Mouse (Mus musculus) mouse embryonic stem cell (cell line): ENCODE measurements around the gene Gm4131.

Experiments
- in situ Hi-C, 2 experiments: fragments of 300-500 bp; cut with MboI; formaldehyde crosslinking; loops; 1 replicate in 1 of 2; 3 replicates in 1 of 2; pipeline ENCODE4 v1.14.3; 2019 to 2020; ENCODE audit warnings: low sequenced_read_pairs in 2 of 2, low pct_unique_long_range_greater_than_20kb in 1 of 2, mixed read lengths in 1 of 2; ENCODE audit not compliant: unreplicated experiment in 1 of 2

The Gm4131 gene

DNA sequence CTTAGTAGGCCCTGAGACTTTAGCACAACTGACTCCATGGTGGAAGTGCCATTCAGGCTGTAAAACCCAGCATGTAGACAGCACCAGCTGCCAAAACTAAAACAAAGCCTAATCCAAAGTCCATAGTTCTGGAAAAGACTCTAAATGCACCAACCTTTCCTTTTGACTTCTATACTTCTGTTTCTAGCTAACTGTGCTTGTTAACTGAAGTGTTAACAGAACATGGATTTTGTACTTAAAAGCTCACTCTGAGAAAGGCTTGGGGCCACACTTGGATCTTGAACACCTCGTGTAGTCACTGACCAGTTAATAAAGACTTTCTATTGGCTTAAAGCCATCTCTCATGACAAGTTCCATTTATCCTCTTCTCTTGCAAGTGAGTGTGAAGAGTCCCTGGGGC lies 123.8 kb downstream of the Gm4131 start:
- in situ Hi-C loops = no loop called here

DNA sequence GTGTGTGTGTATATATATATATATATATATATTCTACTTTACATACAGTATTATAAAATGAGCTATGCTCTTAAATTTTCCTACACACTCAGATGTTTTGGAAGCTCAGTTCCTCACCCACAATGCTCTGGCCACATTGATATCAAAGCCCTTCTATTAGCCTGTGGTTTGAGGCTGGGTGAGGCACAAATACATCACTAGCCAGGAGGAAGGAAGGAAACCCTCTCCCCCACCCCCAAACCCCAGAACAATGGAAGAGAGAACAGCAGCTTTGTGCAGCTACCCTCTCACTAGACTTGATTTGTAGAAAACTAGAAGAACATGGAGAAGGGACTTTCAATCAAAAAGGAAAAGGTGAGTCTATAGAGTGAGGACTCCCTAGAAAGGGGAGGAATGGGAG lies 126.7 kb downstream of the Gm4131 start:
- in situ Hi-C loops = no loop called here

DNA sequence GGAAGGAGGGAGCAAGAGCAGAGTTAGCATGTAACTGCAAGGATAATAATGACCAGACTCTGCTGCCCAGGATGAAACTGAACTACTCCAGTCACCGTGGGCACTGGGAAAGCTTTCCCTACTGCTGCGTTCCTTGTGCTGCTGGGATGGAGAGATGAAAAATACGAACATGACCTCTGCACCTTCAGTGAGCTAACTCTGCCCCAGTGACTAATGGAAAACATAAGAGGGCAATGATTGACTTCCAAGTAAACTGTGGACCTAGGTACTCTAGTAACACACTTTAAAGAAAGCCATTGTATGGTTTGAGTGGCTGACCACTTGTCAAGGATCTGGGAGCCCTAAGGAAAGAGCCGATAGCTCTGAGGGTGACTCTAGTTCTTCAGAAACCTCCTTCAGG lies 128.5 kb downstream of the Gm4131 start:
- in situ Hi-C loops = no loop called here

DNA sequence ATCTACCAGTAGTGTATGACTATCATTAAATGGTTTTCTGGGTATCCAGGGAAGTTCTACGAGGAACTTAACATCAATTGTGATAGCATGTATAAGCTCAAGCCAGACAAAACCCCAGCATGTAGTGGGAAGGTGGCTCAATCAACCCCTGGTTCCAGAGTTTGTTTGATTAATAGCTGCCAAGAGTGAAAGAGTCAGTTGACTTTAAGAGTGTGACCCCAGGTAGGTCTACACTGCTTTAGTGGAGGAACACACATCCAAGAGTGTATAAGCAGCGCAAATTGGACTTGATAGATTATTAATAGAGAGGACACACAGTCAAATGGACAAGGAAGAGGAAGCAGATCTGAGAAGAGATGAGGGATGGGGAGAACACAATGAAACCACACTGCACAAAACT lies 128.9 kb downstream of the Gm4131 start:
- in situ Hi-C loops = no loop called here

DNA sequence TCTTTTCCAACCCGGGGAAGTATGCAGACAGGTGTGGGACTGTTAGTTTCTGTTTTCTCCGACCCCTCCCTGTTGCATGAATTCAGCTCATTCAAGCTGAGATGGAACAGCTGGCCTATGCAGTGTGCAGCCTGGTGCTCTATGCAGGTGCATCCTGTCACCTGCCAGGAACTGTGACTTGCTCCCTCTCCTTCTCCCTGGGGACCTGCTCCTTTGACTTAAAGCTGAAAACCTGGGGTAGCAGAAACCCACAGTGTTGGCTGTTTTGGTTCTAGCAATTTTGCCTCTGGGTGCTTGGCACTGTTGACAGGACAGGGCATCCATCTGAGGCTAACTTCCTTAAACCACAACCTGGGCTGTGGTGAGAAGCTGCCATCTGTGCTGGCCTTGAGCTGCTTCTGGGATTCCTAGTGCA lies 141.4 kb downstream of the Gm4131 start:
- in situ Hi-C loops = no loop called here

DNA sequence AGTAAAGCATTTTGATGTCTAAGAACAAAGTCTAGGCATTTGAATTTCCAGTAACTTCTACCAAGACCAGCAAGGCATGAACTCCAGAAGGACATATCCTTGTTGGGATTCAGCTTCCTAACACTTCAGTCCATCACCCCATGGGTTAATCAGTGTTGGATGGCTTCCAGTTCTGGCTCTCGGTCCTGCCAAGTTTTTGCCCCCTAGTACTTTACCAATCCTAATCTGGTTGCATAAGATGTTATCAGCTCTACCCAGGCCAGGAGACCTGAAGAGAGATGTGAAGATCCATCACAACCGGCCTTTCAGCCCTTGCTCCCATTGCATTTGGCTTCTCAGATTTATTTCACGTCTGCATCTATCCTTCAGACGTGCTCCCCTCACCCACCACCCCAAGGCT lies 144.5 kb downstream of the Gm4131 start:
- in situ Hi-C loops = no loop called here

DNA sequence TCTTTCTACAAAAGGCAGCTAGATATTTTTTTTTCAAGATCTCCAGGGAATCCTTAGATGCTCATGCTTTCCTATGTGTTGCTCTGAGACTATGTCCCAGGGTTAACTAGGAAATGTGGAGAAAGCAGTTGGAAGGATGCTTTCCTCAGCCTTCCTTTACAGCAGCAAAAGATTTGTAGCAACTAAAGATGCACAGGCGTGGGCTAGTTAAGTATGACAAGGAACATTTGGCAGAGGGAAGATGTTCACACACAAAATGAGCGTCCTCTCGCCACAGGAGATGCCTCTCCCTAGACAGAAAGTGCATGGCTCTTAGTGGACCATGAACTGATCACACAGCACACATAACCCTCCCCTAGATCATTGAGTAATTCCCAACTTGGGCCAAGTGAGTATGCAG lies 149.2 kb downstream of the Gm4131 start:
- in situ Hi-C loops = no loop called here

DNA sequence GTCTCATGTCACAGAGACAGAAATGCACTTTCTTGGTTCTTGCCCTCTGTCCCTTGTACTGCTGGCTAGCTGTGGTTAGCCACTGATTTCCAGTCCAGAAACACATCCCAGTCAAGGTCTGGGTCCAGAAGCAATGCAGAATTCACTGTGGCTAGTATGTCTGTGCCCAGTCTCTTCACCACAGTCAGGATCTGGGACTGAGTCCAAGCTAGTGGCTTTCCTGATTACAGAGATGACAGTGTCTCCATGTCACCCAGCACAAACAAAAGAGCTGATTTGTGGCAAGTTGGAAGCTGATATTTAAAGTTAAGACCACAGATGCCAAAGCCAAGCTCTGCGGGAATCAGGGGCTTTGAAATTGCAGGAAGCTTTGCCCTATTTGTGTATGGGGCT lies 150.0 kb downstream of the Gm4131 start:
- in situ Hi-C loops = no loop called here

DNA sequence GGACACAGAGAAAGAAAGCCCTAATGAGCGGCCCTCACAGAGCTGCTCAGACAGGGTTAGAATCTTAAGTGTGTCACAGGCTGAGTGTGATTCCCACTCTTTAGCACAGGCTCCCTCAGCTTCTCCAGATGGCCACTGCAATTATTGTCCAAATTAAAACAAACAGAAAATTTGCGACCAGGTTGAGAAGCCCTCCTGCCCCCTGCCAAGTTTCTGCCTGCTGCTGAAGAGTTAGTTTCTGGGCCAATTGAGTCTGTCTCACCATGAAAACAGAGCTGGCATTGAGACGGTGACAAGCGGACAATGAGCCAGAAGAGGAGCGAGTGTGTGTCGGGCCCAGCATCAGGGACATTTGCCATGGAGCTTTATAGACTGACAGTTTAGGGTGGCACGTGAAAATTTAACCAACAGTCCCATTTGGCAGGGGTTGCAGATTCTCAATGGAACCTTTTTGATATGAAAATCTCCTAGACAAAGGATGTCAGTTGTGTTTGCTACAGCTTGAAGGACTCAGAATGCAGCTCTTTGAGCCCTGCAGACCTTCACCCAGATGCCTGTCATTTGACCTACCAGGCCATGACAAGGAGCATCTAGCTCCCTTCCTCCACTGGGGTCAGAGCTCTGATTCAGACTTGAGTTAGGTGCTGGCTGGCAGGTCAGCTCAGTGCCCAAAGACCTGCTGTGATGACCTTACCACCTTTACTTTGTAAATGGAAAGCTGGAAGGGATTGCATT lies 150.5 kb downstream of the Gm4131 start:
- in situ Hi-C loops = no loop called here
